Comparison of ENCODE assay signal across 11 mouse cellular contexts in genomic region chr7:89042977-89043376, GRCm38 (mm10).
DNase-seq lines count a peak whose midpoint lies in the region; ATAC-seq and TF ChIP-seq lines count a peak whose summit lies in the region.
"Had no signal": no experiment of that assay in that cellular context is flagged by ENCODE, and none has a peak within 500 bp of the region (broad histone marks: within the 10 kb centered on the region; RNA-seq: fewer than 3 reads in every experiment).

No protein-coding gene starts in this region.

- no peak overlapping the region for H3K4me3 ChIP-seq in heart, postnatal 0 days (ENCODE audit: low read depth, low read length)
- H3K4me3 ChIP-seq in heart, embryonic 11.5 days (ENCODE audit: low read depth, low read length) = no peak overlapping the region
- H3K4me3 ChIP-seq in lung, embryonic 14.5 days (ENCODE audit: low read depth, low read length) = no peak overlapping the region
- H3K4me3 ChIP-seq: neural tube, embryonic 13.5 days had no signal

- ATAC-seq in heart, postnatal 0 days (ENCODE audit: insufficient read depth, low read depth) = no peak
- ATAC-seq in heart, embryonic 11.5 days (replicated peaks; ENCODE audit: insufficient number of reproducible peaks, low FRiP score, low TSS enrichment) = no peak
- ATAC-seq in lung, embryonic 14.5 days (ENCODE audit: insufficient read depth) = no peak

- TF ChIP-seq EP300 in heart, postnatal 0 days (IDR thresholded peaks at IDR 0.05; ENCODE audit: low read depth) = no peak

- H3K9me3 ChIP-seq in heart, postnatal 0 days (replicated peaks; ENCODE audit: control insufficient read depth, low read length) = no peaks in the 10 kb centered on the region
- H3K9me3 ChIP-seq in heart, embryonic 11.5 days (replicated peaks; ENCODE audit: control insufficient read depth, low read length) = no peaks in the 10 kb centered on the region
- no peaks in the 10 kb centered on the region for H3K9me3 ChIP-seq in lung, embryonic 14.5 days (ENCODE audit: low read depth, low read length)
- H3K9me3 ChIP-seq: G1E; neural tube, embryonic 13.5 days had no signal

- no peaks in the 10 kb centered on the region; the same call in 1 of the 2 replicates for H3K4me1 ChIP-seq in heart, postnatal 0 days (ENCODE audit: control insufficient read depth, insufficient read depth)
- no peaks in the 10 kb centered on the region for H3K4me1 ChIP-seq in heart, embryonic 11.5 days (ENCODE audit: control insufficient read depth, insufficient read depth, low read length)
- H3K4me1 ChIP-seq in lung, embryonic 14.5 days (ENCODE audit: insufficient read depth) = no peaks in the 10 kb centered on the region
- H3K4me1 ChIP-seq: neural tube, embryonic 13.5 days had no signal

- no peak overlapping the region for H3K4me2 ChIP-seq in heart, postnatal 0 days (ENCODE audit: low read depth, low read length)
- no peak overlapping the region for H3K4me2 ChIP-seq in heart, embryonic 11.5 days
- H3K4me2 ChIP-seq in lung, embryonic 14.5 days = no peak overlapping the region
- H3K4me2 ChIP-seq: neural tube, embryonic 13.5 days had no signal

- peak; percentile 44 for DNase-seq in heart, postnatal 0 days (ENCODE audit: low spot score)
- DNase-seq in lung, embryonic 14.5 days = peak; percentile 30
- DNase-seq in lung, adult 18-20 months = no peak
- DNase-seq in NIH3T3 (ENCODE audit: low read depth) = peak; percentile 21
- peak; percentile 8 for DNase-seq in lung, postnatal 14 days
- DNase-seq in frontal cortex, postnatal 14 days (ENCODE audit: low spot score in 2 of 2) = no peak
- DNase-seq: adrenal gland, postnatal 10 days; thymus, postnatal 25 days had no signal

- no peak overlapping the region for H3K9ac ChIP-seq in heart, postnatal 0 days (replicated peaks; ENCODE audit: low read depth, low read length)
- no peak overlapping the region for H3K9ac ChIP-seq in heart, embryonic 11.5 days (ENCODE audit: low read depth, low read length)
- no peak overlapping the region for H3K9ac ChIP-seq in lung, embryonic 14.5 days
- H3K9ac ChIP-seq: neural tube, embryonic 13.5 days had no signal

- no peak overlapping the region for H3K27ac ChIP-seq in heart, postnatal 0 days (ENCODE audit: low read depth)
- no peak overlapping the region for H3K27ac ChIP-seq in heart, embryonic 11.5 days (ENCODE audit: low read depth, low read length)
- no peak overlapping the region for H3K27ac ChIP-seq in lung, embryonic 14.5 days (ENCODE audit: low read depth)
- H3K27ac ChIP-seq: neural tube, embryonic 13.5 days had no signal

- WGBS in heart, postnatal 0 days = 31% methylated on average over 1 of the region's 1 CpGs
- WGBS in heart, embryonic 11.5 days (ENCODE audit: insufficient replicate concordance) = 30% methylated on average over 1 of the region's 1 CpGs
- 59% methylated on average over 1 of the region's 1 CpGs for WGBS in lung, embryonic 14.5 days

- peak; percentile 49 for TF ChIP-seq CTCF in heart, postnatal 0 days (IDR thresholded peaks at IDR 0.05; ENCODE audit: low read depth)
- peak; percentile 25; the same call in 1 of the 2 replicates for TF ChIP-seq CTCF in lung, embryonic 14.5 days (IDR thresholded peaks at IDR 0.05; ENCODE audit: low read depth)

- H3K36me3 ChIP-seq in heart, postnatal 0 days (replicated peaks; ENCODE audit: control insufficient read depth, insufficient read depth, low read length) = no peaks in the 10 kb centered on the region
- H3K36me3 ChIP-seq in heart, embryonic 11.5 days (ENCODE audit: control insufficient read depth, insufficient read depth, low read length) = no peaks in the 10 kb centered on the region
- no peaks in the 10 kb centered on the region for H3K36me3 ChIP-seq in lung, embryonic 14.5 days (ENCODE audit: insufficient read depth)
- H3K36me3 ChIP-seq: G1E; neural tube, embryonic 13.5 days had no signal

- no peaks in the 10 kb centered on the region for H3K27me3 ChIP-seq in heart, postnatal 0 days (ENCODE audit: control insufficient read depth, insufficient read depth, low read length)
- no peaks in the 10 kb centered on the region for H3K27me3 ChIP-seq in heart, embryonic 11.5 days (ENCODE audit: control insufficient read depth, insufficient read depth, low read length)
- no peaks in the 10 kb centered on the region for H3K27me3 ChIP-seq in lung, embryonic 14.5 days (ENCODE audit: insufficient read depth, low read length)
- H3K27me3 ChIP-seq: neural tube, embryonic 13.5 days had no signal

Comparison
In these comparisons a context has a peak if more than half of its experiments do, and no peak if none do; other contexts are left out.
1. DNase-seq: peak in heart, postnatal 0 days (single experiment), lung, embryonic 14.5 days (single experiment), NIH3T3 (single experiment) and lung, postnatal 14 days (single experiment); none in lung, adult 18-20 months (0 of 2) and frontal cortex, postnatal 14 days (0 of 2).